Mouse (Mus musculus): ENCODE measurements around the gene Gm47791. TPM values are rescaled to one million over a fixed set of nuclear protein-coding genes. Genes with fewer than 3 reads are reported as not detected.

Gm47791 gene
- polyA plus RNA-seq, 1 experiment: not detected

GRCm38 (mm10) chr1:82807206-82807605 lies 36.2 kb upstream of the Gm47791 start:
- Histone ChIP-seq H3K27me3 (ENCODE audit: control insufficient read depth, insufficient read depth, low read length) (no peaks in the 10 kb centered on the region), H3K4me3 (ENCODE audit: low read depth, low read length) (no peak overlapping the region), H3K36me3 (ENCODE audit: control insufficient read depth, insufficient read depth, low read length) (no peaks in the 10 kb centered on the region), H3K27ac (ENCODE audit: insufficient read depth, low read depth, low read length) (peak overlapping the region; percentile 17; the same call in 1 of the 2 replicates), H3K4me1 (ENCODE audit: control insufficient read depth, insufficient read depth, insufficient read length, low read length) (peaks cover 4% of the 10 kb centered on the region; the same call in 1 of the 2 replicates)
- TF ChIP-seq CTCF (IDR thresholded peaks at IDR 0.05; ENCODE audit: extremely low read depth, insufficient read length, insufficient replicate concordance, low read depth, low read length) (no peak), POLR2A (IDR thresholded peaks at IDR 0.05; ENCODE audit: low read depth, low read length) (no peak)
- WGBS: 81% methylated on average over 7 of the region's 7 CpGs

- TF ChIP-seq CTCF (IDR thresholded peaks at IDR 0.05; ENCODE audit: extremely low read depth, insufficient read length, insufficient replicate concordance, low read depth, low read length) (no peak), POLR2A (IDR thresholded peaks at IDR 0.05; ENCODE audit: low read depth, low read length) (no peak)
- no peaks in the 10 kb centered on the region for H3K4me1 ChIP-seq (ENCODE audit: control insufficient read depth, insufficient read depth, insufficient read length, low read length)
- no peaks in the 10 kb centered on the region for H3K27me3 ChIP-seq (ENCODE audit: control insufficient read depth, insufficient read depth, low read length)
- H3K36me3 ChIP-seq (ENCODE audit: control insufficient read depth, insufficient read depth, low read length): no peaks in the 10 kb centered on the region
- H3K27ac ChIP-seq (ENCODE audit: insufficient read depth, low read depth, low read length): no peak overlapping the region
- H3K4me3 ChIP-seq (ENCODE audit: low read depth, low read length): no peak overlapping the region
- 77% methylated on average over 8 of the region's 8 CpGs for WGBS
Measured at GRCm38 (mm10) chr1:82806391-82806790, 35.3 kb upstream of the Gm47791 start.

- H3K27ac ChIP-seq (ENCODE audit: insufficient read depth, low read depth, low read length): no peak overlapping the region
- WGBS: 98% methylated on average over 1 of the region's 1 CpGs
- H3K27me3 ChIP-seq (ENCODE audit: control insufficient read depth, insufficient read depth, low read length): no peaks in the 10 kb centered on the region
- no peak for TF ChIP-seq CTCF (IDR thresholded peaks at IDR 0.05; ENCODE audit: extremely low read depth, insufficient read length, insufficient replicate concordance, low read depth, low read length)
- TF ChIP-seq POLR2A (IDR thresholded peaks at IDR 0.05; ENCODE audit: low read depth, low read length): no peak
- no peak overlapping the region for H3K4me3 ChIP-seq (ENCODE audit: low read depth, low read length)
- no peaks in the 10 kb centered on the region for H3K36me3 ChIP-seq (ENCODE audit: control insufficient read depth, insufficient read depth, low read length)
- H3K4me1 ChIP-seq (ENCODE audit: control insufficient read depth, insufficient read depth, insufficient read length, low read length): no peaks in the 10 kb centered on the region
Measured at GRCm38 (mm10) chr1:82804059-82804458, 33.0 kb upstream of the Gm47791 start.

GRCm38 (mm10) chr1:82803608-82804007 lies 32.6 kb upstream of the Gm47791 start:
- Histone ChIP-seq H3K27me3 (ENCODE audit: control insufficient read depth, insufficient read depth, low read length) (no peaks in the 10 kb centered on the region), H3K36me3 (ENCODE audit: control insufficient read depth, insufficient read depth, low read length) (no peaks in the 10 kb centered on the region), H3K4me3 (ENCODE audit: low read depth, low read length) (no peak overlapping the region), H3K27ac (ENCODE audit: insufficient read depth, low read depth, low read length) (no peak overlapping the region), H3K4me1 (ENCODE audit: control insufficient read depth, insufficient read depth, insufficient read length, low read length) (no peaks in the 10 kb centered on the region)
- WGBS: 77% methylated on average over 7 of the region's 7 CpGs
- peak; percentile 79; the same call in 1 of the 2 replicates for TF ChIP-seq CTCF (IDR thresholded peaks at IDR 0.05; ENCODE audit: extremely low read depth, insufficient read length, insufficient replicate concordance, low read depth, low read length)
- no peak for TF ChIP-seq POLR2A (IDR thresholded peaks at IDR 0.05; ENCODE audit: low read depth, low read length)

- no peaks in the 10 kb centered on the region for H3K27me3 ChIP-seq (ENCODE audit: control insufficient read depth, insufficient read depth, low read length)
- H3K4me3 ChIP-seq (ENCODE audit: low read depth, low read length): no peak overlapping the region
- TF ChIP-seq CTCF (IDR thresholded peaks at IDR 0.05; ENCODE audit: extremely low read depth, insufficient read length, insufficient replicate concordance, low read depth, low read length) (no peak), POLR2A (IDR thresholded peaks at IDR 0.05; ENCODE audit: low read depth, low read length) (no peak)
- no peaks in the 10 kb centered on the region for H3K36me3 ChIP-seq (ENCODE audit: control insufficient read depth, insufficient read depth, low read length)
- WGBS: 67% methylated on average over 12 of the region's 12 CpGs
- H3K27ac ChIP-seq (ENCODE audit: insufficient read depth, low read depth, low read length): no peak overlapping the region
- no peaks in the 10 kb centered on the region for H3K4me1 ChIP-seq (ENCODE audit: control insufficient read depth, insufficient read depth, insufficient read length, low read length)
Measured at GRCm38 (mm10) chr1:82801105-82801783, 30.2 kb upstream of the Gm47791 start.

- Histone ChIP-seq H3K4me3 (ENCODE audit: low read depth, low read length) (no peak overlapping the region), H3K27ac (ENCODE audit: insufficient read depth, low read depth, low read length) (no peak overlapping the region), H3K36me3 (ENCODE audit: control insufficient read depth, insufficient read depth, low read length) (no peaks in the 10 kb centered on the region), H3K27me3 (ENCODE audit: control insufficient read depth, insufficient read depth, low read length) (no peaks in the 10 kb centered on the region), H3K4me1 (ENCODE audit: control insufficient read depth, insufficient read depth, insufficient read length, low read length) (0 out of 2 replicates have a peak, but pooled peaks cover 2% of the 10 kb centered on the region)
- 55% methylated on average over 4 of the region's 4 CpGs for WGBS
- no peak for TF ChIP-seq POLR2A (IDR thresholded peaks at IDR 0.05; ENCODE audit: low read depth, low read length)
- TF ChIP-seq CTCF (IDR thresholded peaks at IDR 0.05; ENCODE audit: extremely low read depth, insufficient read length, insufficient replicate concordance, low read depth, low read length): no peak
Measured at GRCm38 (mm10) chr1:82798922-82799321, 27.9 kb upstream of the Gm47791 start.

- Histone ChIP-seq H3K27ac (ENCODE audit: insufficient read depth, low read depth, low read length) (no peak overlapping the region), H3K4me3 (ENCODE audit: low read depth, low read length) (no peak overlapping the region), H3K4me1 (ENCODE audit: control insufficient read depth, insufficient read depth, insufficient read length, low read length) (0 out of 2 replicates have a peak, but pooled peaks cover 2% of the 10 kb centered on the region), H3K36me3 (ENCODE audit: control insufficient read depth, insufficient read depth, low read length) (no peaks in the 10 kb centered on the region), H3K27me3 (ENCODE audit: control insufficient read depth, insufficient read depth, low read length) (no peaks in the 10 kb centered on the region)
- 45% methylated on average over 5 of the region's 5 CpGs for WGBS
- TF ChIP-seq POLR2A (IDR thresholded peaks at IDR 0.05; ENCODE audit: low read depth, low read length) (no peak), CTCF (IDR thresholded peaks at IDR 0.05; ENCODE audit: extremely low read depth, insufficient read length, insufficient replicate concordance, low read depth, low read length) (no peak)
Measured at GRCm38 (mm10) chr1:82798304-82798703, 27.3 kb upstream of the Gm47791 start.
